Comparison of ENCODE assay signal across 28 mouse cellular contexts in genomic region chr2:160798206-160798605, GRCm38 (mm10).
DNase-seq lines count a peak whose midpoint lies in the region; TF ChIP-seq lines count a peak whose summit lies in the region.
"Had no signal": no experiment of that assay in that cellular context is flagged by ENCODE, and none has a peak within 500 bp of the region (broad histone marks: within the 10 kb centered on the region; RNA-seq: fewer than 3 reads in every experiment).

No protein-coding gene starts in this region.

- no peak for DNase-seq in cerebellum, adult 2 months
- no peak for DNase-seq in cerebellum, adult 11 months
- DNase-seq in kidney, adult 9 months, result peak; percentile 55
- no peak for DNase-seq in kidney, adult 11 months
- no peak for DNase-seq in left cerebral cortex, adult 2 months (ENCODE audit: extremely low spot score in 1 of 2, low spot score in 2 of 2)
- DNase-seq in left cerebral cortex, adult 9 months (ENCODE audit: low spot score in 2 of 2), result no peak
- no peak for DNase-seq in testis, postnatal 10 days (ENCODE audit: low spot score)
- DNase-seq: adrenal gland, postnatal 10 days; cerebellum, adult 8-10 months; cerebellum, postnatal 25 days; gastrocnemius, postnatal 25 days; heart, postnatal 36 days; layer of hippocampus, postnatal 36 days; lung, adult 18-20 months; lung, postnatal 14 days; right cerebral cortex, adult 18-20 months; spleen, adult 18-20 months; thymus, adult 2 months; thymus, postnatal 36 days had no signal

- H3K4me3 ChIP-seq in cerebellum, adult 2 months (replicated peaks; ENCODE audit: insufficient read depth, low read depth, low read length), result no peak overlapping the region
- H3K4me3 ChIP-seq in left cerebral cortex, adult 2 months, result no peak overlapping the region
- H3K4me3 ChIP-seq in testis, adult 2 months (ENCODE audit: control insufficient read depth, low read depth, low read length), result no peak overlapping the region
- H3K4me3 ChIP-seq: embryonic facial prominence, embryonic 12.5 days; heart, embryonic 10.5 days; heart, embryonic 15.5 days; hindbrain, embryonic 12.5 days; intestine, embryonic 15.5 days; liver, embryonic 12.5 days had no signal

- no peaks in the 10 kb centered on the region for H3K27me3 ChIP-seq in cerebellum, adult 2 months (ENCODE audit: control insufficient read depth, insufficient read depth, low read length)
- H3K27me3 ChIP-seq in testis, adult 2 months (ENCODE audit: control insufficient read depth, insufficient read depth, low read length), result no peaks in the 10 kb centered on the region
- H3K27me3 ChIP-seq: embryonic facial prominence, embryonic 12.5 days; heart, embryonic 15.5 days; hindbrain, embryonic 12.5 days; intestine, embryonic 15.5 days; liver, embryonic 12.5 days had no signal

- H3K36me3 ChIP-seq in testis, adult 2 months (ENCODE audit: control insufficient read depth, insufficient read depth, low read length), result no peaks in the 10 kb centered on the region
- H3K36me3 ChIP-seq: embryonic facial prominence, embryonic 12.5 days; G1E; heart, embryonic 10.5 days; heart, embryonic 15.5 days; hindbrain, embryonic 12.5 days; intestine, embryonic 15.5 days; liver, embryonic 12.5 days had no signal

- WGBS in cerebellum, adult 2 months, result 94% methylated on average over 1 of the region's 1 CpGs

- no peak for TF ChIP-seq POLR2A in cerebellum, adult 2 months (IDR thresholded peaks at IDR 0.05; ENCODE audit: borderline replicate concordance, insufficient read depth, low read length)
- TF ChIP-seq POLR2A in testis, adult 2 months (IDR thresholded peaks at IDR 0.05; ENCODE audit: control insufficient read depth, low read depth, low read length), result no peak

- no peak for TF ChIP-seq CTCF in cerebellum, adult 2 months (IDR thresholded peaks at IDR 0.05; ENCODE audit: borderline replicate concordance, insufficient read depth, low read depth, low read length)
- TF ChIP-seq CTCF in left cerebral cortex, adult 2 months (IDR thresholded peaks at IDR 0.05), result no peak
- no peak for TF ChIP-seq CTCF in testis, adult 2 months (IDR thresholded peaks at IDR 0.05; ENCODE audit: control insufficient read depth, insufficient read depth, insufficient replicate concordance, low read depth, low read length)

- H3K4me1 ChIP-seq in cerebellum, adult 2 months (ENCODE audit: control insufficient read depth, insufficient read depth, low read length), result peaks cover 9% of the 10 kb centered on the region
- no peaks in the 10 kb centered on the region for H3K4me1 ChIP-seq in testis, adult 2 months (ENCODE audit: control insufficient read depth, insufficient read depth, low read length)
- H3K4me1 ChIP-seq: embryonic facial prominence, embryonic 12.5 days; heart, embryonic 10.5 days; heart, embryonic 15.5 days; hindbrain, embryonic 12.5 days; intestine, embryonic 15.5 days; liver, embryonic 12.5 days had no signal

- H3K27ac ChIP-seq in cerebellum, adult 2 months (ENCODE audit: insufficient read depth, low read length), result peak overlapping the region; percentile 64; the same call in 1 of the 2 replicates
- H3K27ac ChIP-seq in left cerebral cortex, adult 2 months, result peak overlapping the region; percentile 75
- H3K27ac ChIP-seq in testis, adult 2 months (ENCODE audit: control insufficient read depth, insufficient read depth, low read depth, low read length), result peak overlapping the region; percentile 5; the same call in 1 of the 2 replicates
- H3K27ac ChIP-seq: embryonic facial prominence, embryonic 12.5 days; heart, embryonic 10.5 days; heart, embryonic 15.5 days; hindbrain, embryonic 12.5 days; hindbrain, postnatal 0 days; intestine, embryonic 15.5 days; liver, embryonic 12.5 days had no signal

- intact Hi-C loops in left cerebral cortex, adult 2 months (cut with DNase I), result no loop called here

Comparison
In these comparisons a context has a peak if more than half of its experiments do, and no peak if none do; other contexts are left out.
1. H3K27ac ChIP-seq: peak in every context shown above with its lines; median percentile 75 in left cerebral cortex, adult 2 months; 64 in cerebellum, adult 2 months; 5 in testis, adult 2 months.